Mouse (Mus musculus): ENCODE measurements around the gene Cracr2a. TPM values are rescaled to one million over a fixed set of nuclear protein-coding genes. Genes with fewer than 3 reads are reported as not detected.

Cracr2a gene
- polyA plus RNA-seq, 1 experiment from 2014 or later, result 5.0 TPM

DNA sequence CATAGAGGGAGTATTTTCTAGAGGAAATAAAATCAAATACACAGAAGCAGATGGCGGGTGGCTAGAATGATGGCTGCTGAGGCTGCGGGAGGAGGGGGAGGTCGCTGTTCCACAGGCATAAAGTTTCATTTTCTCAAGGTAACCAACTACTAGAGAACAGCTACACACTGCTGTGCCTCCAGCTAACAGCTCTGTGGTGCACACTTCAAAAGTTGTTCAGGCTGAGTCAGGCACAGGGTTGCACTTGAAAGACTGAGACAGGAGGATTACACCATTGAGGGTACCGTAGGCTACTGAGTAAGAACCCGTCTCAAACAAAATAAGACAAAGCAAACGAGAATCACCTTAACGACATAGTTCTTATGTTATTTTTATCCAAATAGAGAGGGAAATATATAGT, 24.1 kb upstream of the Cracr2a start:
- Histone ChIP-seq H3K9me3 (no peaks in the 10 kb centered on the region), H3K36me3 (no peaks in the 10 kb centered on the region), H3K27me3 (no peaks in the 10 kb centered on the region), H3K4me2 (no peak overlapping the region), H3K4me3 (no peak overlapping the region), H3K27ac (no peak overlapping the region), H3K9ac (no peak overlapping the region), H3K4me1 (peaks cover 5% of the 10 kb centered on the region; the same call in 1 of the 2 replicates)
- no peak for ATAC-seq (ENCODE audit: borderline replicate concordance, extremely low read depth, low FRiP score, low TSS enrichment)
- WGBS, result 65% methylated on average over 7 of the region's 7 CpGs

DNA sequence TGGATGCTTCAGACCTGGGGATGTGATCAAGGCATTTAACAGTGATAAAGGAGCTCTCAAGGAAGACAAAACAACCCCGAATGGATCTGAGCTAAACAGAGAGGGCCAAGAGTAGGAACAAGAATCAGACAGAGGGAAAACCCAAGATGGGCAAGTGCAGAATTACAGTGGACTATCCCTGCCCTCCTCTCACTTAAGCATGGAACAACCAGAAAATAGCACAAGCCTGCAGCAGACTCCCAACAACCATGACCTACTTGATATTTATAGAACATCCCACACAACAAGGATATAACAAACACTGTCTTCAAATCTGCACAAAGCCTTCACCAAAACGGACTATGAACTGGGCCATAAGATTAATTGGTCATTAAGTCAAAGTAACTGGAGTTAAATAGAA, 23.0 kb upstream of the Cracr2a start:
- H3K27ac ChIP-seq, result no peak overlapping the region
- H3K9me3 ChIP-seq, result no peaks in the 10 kb centered on the region
- no peak overlapping the region for H3K4me3 ChIP-seq
- peaks cover 5% of the 10 kb centered on the region; the same call in 1 of the 2 replicates for H3K4me1 ChIP-seq
- H3K36me3 ChIP-seq, result no peaks in the 10 kb centered on the region
- ATAC-seq (ENCODE audit: borderline replicate concordance, extremely low read depth, low FRiP score, low TSS enrichment), result no peak
- H3K27me3 ChIP-seq, result peaks cover 2% of the 10 kb centered on the region; the same call in 1 of the 2 replicates
- no peak overlapping the region for H3K4me2 ChIP-seq
- no peak overlapping the region for H3K9ac ChIP-seq
- 50% methylated on average over 2 of the region's 2 CpGs for WGBS

DNA sequence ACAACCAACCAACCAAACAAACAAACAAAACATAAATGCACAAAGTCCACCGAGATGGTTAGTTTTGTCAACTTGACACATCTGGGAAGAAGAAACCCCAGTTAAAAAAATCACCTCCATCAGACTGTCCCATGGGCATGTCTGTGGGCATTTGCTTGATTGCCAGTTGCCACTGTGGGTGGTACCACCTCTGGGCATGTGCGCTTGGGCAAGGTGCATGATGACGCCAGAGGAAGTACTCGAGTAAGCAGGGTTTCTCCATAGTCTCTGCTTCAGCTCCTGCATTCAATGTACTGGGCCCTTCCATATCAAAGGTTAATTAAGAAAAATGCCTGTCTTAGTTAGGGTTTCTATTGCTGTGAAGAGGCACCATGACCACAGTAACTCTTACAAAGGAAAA, 21.9 kb upstream of the Cracr2a start:
- Histone ChIP-seq H3K27ac (no peak overlapping the region), H3K9ac (no peak overlapping the region), H3K9me3 (no peaks in the 10 kb centered on the region), H3K4me1 (peaks cover 5% of the 10 kb centered on the region; the same call in 1 of the 2 replicates), H3K27me3 (peaks cover 6% of the 10 kb centered on the region; the same call in 1 of the 2 replicates), H3K4me2 (no peak overlapping the region), H3K36me3 (no peaks in the 10 kb centered on the region), H3K4me3 (no peak overlapping the region)
- ATAC-seq (ENCODE audit: borderline replicate concordance, extremely low read depth, low FRiP score, low TSS enrichment), result no peak
- 83% methylated on average over 4 of the region's 4 CpGs for WGBS

DNA sequence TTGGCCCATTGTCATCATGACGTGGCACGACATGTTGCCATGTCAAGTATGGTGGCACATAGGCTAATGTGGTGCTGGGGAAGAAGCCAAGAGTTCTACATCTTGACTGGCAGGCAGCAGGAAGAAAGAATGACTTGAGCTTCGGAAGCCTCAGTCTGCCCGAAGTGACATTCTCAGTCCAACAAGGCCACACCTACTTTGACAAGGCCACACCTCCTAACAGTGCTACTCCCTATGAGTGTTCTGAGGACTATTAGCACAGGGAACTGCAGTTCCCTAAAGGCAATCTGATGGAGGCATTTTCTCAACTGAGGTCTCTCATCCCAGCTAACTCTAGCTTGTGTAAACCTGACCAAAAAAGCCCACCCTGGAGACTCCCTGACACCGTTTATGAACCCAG, 21.5 kb upstream of the Cracr2a start:
- Histone ChIP-seq H3K9me3 (no peaks in the 10 kb centered on the region), H3K4me3 (no peak overlapping the region), H3K4me2 (no peak overlapping the region), H3K27ac (no peak overlapping the region), H3K9ac (no peak overlapping the region), H3K27me3 (peaks cover 6% of the 10 kb centered on the region; the same call in 1 of the 2 replicates), H3K36me3 (no peaks in the 10 kb centered on the region), H3K4me1 (peaks cover 5% of the 10 kb centered on the region; the same call in 1 of the 2 replicates)
- 47% methylated on average over 5 of the region's 5 CpGs for WGBS
- no peak for ATAC-seq (ENCODE audit: borderline replicate concordance, extremely low read depth, low FRiP score, low TSS enrichment)

DNA sequence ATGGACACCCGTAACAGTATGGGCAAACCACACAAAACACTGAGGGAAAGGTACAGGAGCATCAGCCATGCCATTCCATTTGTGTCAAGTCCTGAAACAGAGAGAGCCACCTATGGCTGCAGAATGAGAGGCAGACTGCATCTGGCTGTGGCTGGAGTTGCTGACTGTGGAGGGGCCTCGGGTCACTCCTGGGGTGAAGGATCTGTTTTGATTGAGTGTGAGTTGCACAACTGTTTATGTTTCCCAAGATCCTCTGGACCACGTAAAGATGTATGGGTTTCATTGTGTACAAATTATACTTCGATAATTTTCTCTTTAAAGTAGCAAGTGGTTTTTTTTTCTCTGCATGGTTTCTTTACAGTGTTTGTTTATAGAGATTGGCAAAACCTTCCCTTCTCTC, 20.6 kb upstream of the Cracr2a start:
- Histone ChIP-seq H3K4me2 (no peak overlapping the region), H3K27me3 (peaks cover 6% of the 10 kb centered on the region; the same call in 1 of the 2 replicates), H3K4me1 (peaks cover 8% of the 10 kb centered on the region; the same call in 1 of the 2 replicates), H3K9me3 (no peaks in the 10 kb centered on the region), H3K36me3 (no peaks in the 10 kb centered on the region), H3K9ac (no peak overlapping the region), H3K27ac (peak overlapping the region; percentile 36), H3K4me3 (no peak overlapping the region)
- 32% methylated on average over 4 of the region's 4 CpGs for WGBS
- ATAC-seq (ENCODE audit: borderline replicate concordance, extremely low read depth, low FRiP score, low TSS enrichment), result peak; percentile 59; the same call in 1 of the 2 replicates

DNA sequence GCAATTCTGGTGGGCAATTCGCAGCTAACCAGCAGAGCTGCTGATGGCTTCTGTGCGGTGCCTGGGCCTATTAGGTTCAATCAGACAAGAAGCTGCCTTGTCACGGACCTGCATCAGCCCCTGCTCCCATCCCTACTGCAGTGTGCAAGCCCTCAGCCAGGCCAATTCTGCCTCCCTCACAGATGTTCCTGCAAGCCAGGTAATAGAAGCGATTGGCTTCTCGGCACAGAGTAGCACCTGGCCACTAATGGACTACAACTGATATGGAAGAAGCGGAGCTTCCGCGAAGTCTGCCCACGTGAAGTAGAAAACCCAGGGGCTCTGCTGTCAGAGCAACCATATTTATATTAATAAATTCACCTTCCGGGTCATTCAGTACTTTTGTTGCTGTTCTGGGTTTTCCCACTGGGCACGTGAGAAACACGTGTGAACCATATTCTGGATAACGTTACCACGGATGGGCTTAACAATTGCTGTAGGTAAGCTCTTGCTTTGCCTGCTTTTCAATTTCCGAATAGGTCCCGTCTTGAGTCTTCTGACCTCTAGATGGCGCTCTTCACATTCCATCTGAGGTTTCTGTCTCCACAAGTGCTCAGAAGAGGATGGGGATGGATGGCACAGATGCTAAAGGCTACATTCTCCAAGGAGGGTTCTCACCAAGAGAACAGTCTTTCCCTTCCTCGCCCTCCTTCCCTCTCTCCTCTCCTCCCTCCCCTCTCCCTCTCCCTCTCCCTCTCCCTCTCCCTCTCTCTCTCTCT, 19.3 kb upstream of the Cracr2a start:
- Histone ChIP-seq H3K9ac (no peak overlapping the region), H3K4me3 (no peak overlapping the region), H3K27ac (no peak overlapping the region), H3K4me2 (no peak overlapping the region), H3K9me3 (no peaks in the 10 kb centered on the region), H3K27me3 (peaks cover 6% of the 10 kb centered on the region; the same call in 1 of the 2 replicates), H3K36me3 (no peaks in the 10 kb centered on the region), H3K4me1 (peaks cover 16% of the 10 kb centered on the region)
- WGBS, result 37% methylated on average over 18 of the region's 18 CpGs
- ATAC-seq (ENCODE audit: borderline replicate concordance, extremely low read depth, low FRiP score, low TSS enrichment), result peak; percentile 13; the same call in 1 of the 2 replicates

DNA sequence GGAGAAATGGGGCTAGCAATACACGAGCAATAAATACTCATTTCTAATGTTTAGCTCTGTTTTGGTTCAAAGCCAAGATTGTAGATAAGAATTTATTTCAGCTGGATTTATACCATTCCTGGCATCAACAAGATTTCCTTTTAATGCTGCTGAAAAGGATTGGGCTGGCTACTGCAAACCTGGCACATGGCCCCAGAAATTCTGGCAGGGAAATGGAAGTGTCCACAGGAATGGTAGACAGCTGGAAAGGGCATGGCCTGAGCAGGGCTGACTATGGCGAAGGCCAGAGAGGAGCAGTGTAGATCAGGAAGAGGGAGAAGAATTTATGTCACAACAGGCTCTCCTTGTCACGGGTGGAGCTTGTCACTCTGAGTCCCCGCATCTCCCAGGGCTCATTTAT, 14.5 kb upstream of the Cracr2a start:
- no peaks in the 10 kb centered on the region for H3K36me3 ChIP-seq
- H3K27me3 ChIP-seq, result peaks cover 6% of the 10 kb centered on the region; the same call in 1 of the 2 replicates
- H3K27ac ChIP-seq, result peak overlapping the region; percentile 55; the same call in 1 of the 2 replicates
- no peaks in the 10 kb centered on the region for H3K9me3 ChIP-seq
- WGBS, result 23% methylated on average over 4 of the region's 4 CpGs
- H3K4me3 ChIP-seq, result no peak overlapping the region
- no peak overlapping the region for H3K9ac ChIP-seq
- H3K4me1 ChIP-seq, result peaks cover 15% of the 10 kb centered on the region
- ATAC-seq (ENCODE audit: borderline replicate concordance, extremely low read depth, low FRiP score, low TSS enrichment), result peak; percentile 91; the same call in 1 of the 2 replicates
- H3K4me2 ChIP-seq, result no peak overlapping the region; the same call in 1 of the 2 replicates

DNA sequence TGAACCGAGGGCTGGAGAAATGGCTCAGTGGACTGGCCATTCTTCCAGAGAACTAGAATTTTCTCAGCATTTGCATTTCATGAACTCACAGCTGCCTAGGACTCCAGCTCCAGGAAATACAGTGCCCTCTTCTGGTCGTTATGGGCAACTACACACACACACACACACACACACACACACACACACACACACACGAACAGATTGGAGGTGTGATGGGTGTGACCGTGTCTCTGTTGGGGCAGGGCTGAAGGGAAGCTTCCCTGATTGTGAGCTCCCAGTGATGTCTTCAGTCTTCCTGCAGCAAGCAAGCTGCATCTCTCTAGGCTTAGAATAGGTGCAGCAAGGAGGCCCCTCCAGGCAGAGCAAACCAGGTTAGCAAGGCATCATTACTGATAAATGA, 8.2 kb upstream of the Cracr2a start:
- Histone ChIP-seq H3K36me3 (no peaks in the 10 kb centered on the region), H3K9me3 (no peaks in the 10 kb centered on the region; the same call in 1 of the 2 replicates), H3K27ac (no peak overlapping the region), H3K4me1 (peaks cover 8% of the 10 kb centered on the region), H3K4me3 (no peak overlapping the region), H3K27me3 (no peaks in the 10 kb centered on the region), H3K9ac (no peak overlapping the region), H3K4me2 (no peak overlapping the region)
- WGBS, result 78% methylated on average over 4 of the region's 4 CpGs
- ATAC-seq (ENCODE audit: borderline replicate concordance, extremely low read depth, low FRiP score, low TSS enrichment), result no peak

DNA sequence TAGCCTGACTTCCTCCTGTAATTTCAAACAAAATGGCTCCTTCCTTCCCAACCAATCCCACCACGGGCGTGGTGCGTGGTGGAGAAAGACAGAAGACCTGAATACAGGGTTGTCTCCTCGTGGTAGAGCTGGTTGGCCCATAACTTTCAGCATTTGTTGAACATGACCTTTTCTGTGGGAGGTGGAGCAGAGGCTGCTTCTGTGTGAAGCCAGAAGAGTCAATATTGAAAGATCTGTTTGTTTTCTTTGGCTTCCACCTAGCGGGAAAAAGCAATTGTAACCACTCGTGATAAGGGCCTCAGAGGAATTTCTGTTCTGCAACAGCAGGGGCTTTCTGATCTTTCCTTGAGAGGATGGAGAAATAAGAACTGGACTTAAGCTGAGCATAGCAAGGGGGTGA, 5.6 kb upstream of the Cracr2a start:
- no peak overlapping the region for H3K9ac ChIP-seq
- H3K4me2 ChIP-seq, result no peak overlapping the region; the same call in 1 of the 2 replicates
- H3K4me3 ChIP-seq, result no peak overlapping the region
- no peak for ATAC-seq (ENCODE audit: borderline replicate concordance, extremely low read depth, low FRiP score, low TSS enrichment)
- peaks cover 14% of the 10 kb centered on the region for H3K4me1 ChIP-seq
- no peaks in the 10 kb centered on the region for H3K27me3 ChIP-seq
- H3K27ac ChIP-seq, result peak overlapping the region; percentile 83
- no peaks in the 10 kb centered on the region; the same call in 1 of the 2 replicates for H3K9me3 ChIP-seq
- WGBS, result 35% methylated on average over 6 of the region's 6 CpGs
- H3K36me3 ChIP-seq, result no peaks in the 10 kb centered on the region

DNA sequence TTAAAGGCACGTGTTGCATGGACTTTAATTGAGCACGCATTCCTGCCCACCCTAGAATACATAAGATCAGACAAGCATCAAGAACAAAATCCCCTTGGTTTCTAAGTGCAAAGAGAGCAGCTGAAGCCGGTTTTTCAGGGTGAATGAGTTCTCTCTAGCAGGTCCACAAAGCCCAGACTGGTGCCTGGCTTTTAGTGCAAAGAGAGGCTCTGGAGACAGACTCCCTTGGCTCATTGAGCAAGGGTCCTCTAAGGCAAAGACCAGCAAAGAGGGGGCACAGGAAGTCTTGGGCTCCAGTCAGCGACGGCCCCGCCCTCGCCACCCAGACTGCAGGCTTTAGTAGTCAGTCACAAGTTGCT, 287 bp upstream of the Cracr2a start:
- no peak for ATAC-seq (ENCODE audit: borderline replicate concordance, extremely low read depth, low FRiP score, low TSS enrichment)
- WGBS, result 8% methylated on average over 7 of the region's 7 CpGs
- H3K9ac ChIP-seq, result peak overlapping the region; percentile 59

DNA sequence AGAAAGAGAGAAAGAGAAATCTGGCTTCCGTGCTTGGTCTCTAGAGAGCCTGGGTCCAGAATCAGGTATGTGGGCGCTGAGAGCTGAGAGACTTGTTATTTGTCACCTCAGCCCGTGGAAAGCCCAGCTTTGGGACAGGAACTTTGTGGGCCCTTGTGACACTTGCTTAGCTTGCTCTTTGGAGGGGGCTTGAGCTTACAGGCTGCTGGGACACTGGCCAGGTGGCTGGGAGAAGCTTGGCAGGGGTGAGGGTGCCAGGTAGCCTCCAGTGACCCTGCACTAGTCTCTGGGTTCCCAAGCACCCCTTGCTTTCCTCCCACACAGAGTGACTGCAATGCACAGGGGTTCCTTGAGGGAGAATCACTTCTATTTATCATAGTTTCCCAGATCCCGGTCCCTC, 2.4 kb downstream of the Cracr2a start:
- H3K4me1 ChIP-seq, result peaks cover 27% of the 10 kb centered on the region
- no peak overlapping the region for H3K4me2 ChIP-seq
- 47% methylated on average over 4 of the region's 4 CpGs for WGBS
- H3K4me3 ChIP-seq, result no peak overlapping the region
- no peak for ATAC-seq (ENCODE audit: borderline replicate concordance, extremely low read depth, low FRiP score, low TSS enrichment)
- no peak overlapping the region for H3K27ac ChIP-seq
- no peaks in the 10 kb centered on the region for H3K36me3 ChIP-seq
- H3K27me3 ChIP-seq, result no peaks in the 10 kb centered on the region
- H3K9me3 ChIP-seq, result no peaks in the 10 kb centered on the region
- no peak overlapping the region for H3K9ac ChIP-seq

More for the DNA sequence above, 287 bp upstream of the Cracr2a start:
- Histone ChIP-seq H3K36me3 (no peaks in the 10 kb centered on the region), H3K4me1 (peaks cover 30% of the 10 kb centered on the region), H3K4me3 (peak overlapping the region; percentile 55), H3K4me2 (peak overlapping the region; percentile 95), H3K27me3 (no peaks in the 10 kb centered on the region), H3K9me3 (no peaks in the 10 kb centered on the region), H3K27ac (peak overlapping the region; percentile 92)

DNA sequence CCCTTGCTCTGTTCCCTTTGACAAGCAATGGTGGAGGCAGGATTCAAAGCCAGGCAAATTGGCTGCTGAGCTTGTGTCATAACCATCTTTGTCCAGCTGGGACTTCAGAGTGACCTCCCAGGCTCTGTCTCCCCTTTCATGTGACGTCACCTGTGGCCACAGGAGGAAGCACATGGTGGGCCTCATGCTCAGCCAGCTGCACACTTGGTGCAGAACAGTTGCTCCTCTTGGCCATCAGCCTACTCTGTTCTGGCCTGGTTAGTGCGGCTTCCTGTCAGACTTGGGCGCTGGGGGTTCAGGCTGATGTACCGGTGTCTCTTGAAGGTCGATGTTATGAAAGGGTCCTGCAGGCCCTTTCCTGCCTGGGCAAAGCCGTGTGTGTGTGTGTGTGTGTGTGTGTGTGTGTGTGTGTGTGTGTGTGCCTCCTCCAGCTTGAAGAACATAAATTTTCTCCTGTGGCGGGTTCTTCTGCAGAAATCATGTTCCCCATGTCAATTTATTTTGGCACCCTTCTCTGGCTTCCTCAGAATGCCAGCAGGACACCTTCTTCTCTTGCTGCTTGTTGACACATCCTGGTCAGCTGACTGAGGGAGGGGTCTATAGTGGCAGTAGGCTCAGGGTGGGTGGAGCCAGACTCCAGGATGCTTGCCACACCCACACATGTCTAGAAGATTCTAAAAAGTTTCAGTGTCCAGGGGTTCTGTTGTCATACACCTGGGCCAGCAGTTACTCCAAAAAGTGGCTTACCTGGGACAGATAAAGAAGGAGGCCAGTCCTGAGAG, 5.0 kb downstream of the Cracr2a start:
- Histone ChIP-seq H3K4me2 (no peak overlapping the region), H3K4me1 (peaks cover 17% of the 10 kb centered on the region; the same call in 1 of the 2 replicates), H3K9ac (no peak overlapping the region), H3K36me3 (no peaks in the 10 kb centered on the region), H3K9me3 (no peaks in the 10 kb centered on the region), H3K27ac (no peak overlapping the region), H3K27me3 (no peaks in the 10 kb centered on the region), H3K4me3 (no peak overlapping the region)
- ATAC-seq (ENCODE audit: borderline replicate concordance, extremely low read depth, low FRiP score, low TSS enrichment), result peak; percentile 34; the same call in 1 of the 2 replicates
- WGBS, result 72% methylated on average over 7 of the region's 7 CpGs

Data from lung, embryonic 15.5 days (tissue).